Mouse (Mus musculus) brain, embryonic 18.5 days (tissue): Measurements from ENCODE around the gene Zbtb32.

Experiments
- DNase-seq: peaks from one replicate; pipeline ENCODE4 v3.0.0-alpha.2; 2012; ENCODE audit warnings: low read depth, low spot score

Zbtb32 gene

GRCm38 (mm10) chr7:30598786-30599185 lies at the start of gene Zbtb32:
Zbtb32 (minus strand) TSS chr7:30598909.
- no peak for DNase-seq

GRCm38 (mm10) chr7:30639083-30639482 lies 40.4 kb upstream of the Zbtb32 start:
- no peak for DNase-seq

GRCm38 (mm10) chr7:30636395-30636794 lies 37.7 kb upstream of the Zbtb32 start:
- no peak for DNase-seq

GRCm38 (mm10) chr7:30635752-30636151 lies 37.0 kb upstream of the Zbtb32 start, which contains the start of gene Etv2:
Etv2 (minus strand) TSS chr7:30635852.
- DNase-seq, result no peak

GRCm38 (mm10) chr7:30634621-30635020 lies 35.9 kb upstream of the Zbtb32 start:
- no peak for DNase-seq

GRCm38 (mm10) chr7:30633762-30634412 lies 35.2 kb upstream of the Zbtb32 start:
- no peak for DNase-seq

GRCm38 (mm10) chr7:30629013-30629412 lies 30.3 kb upstream of the Zbtb32 start:
- DNase-seq, result no peak

GRCm38 (mm10) chr7:30626647-30627046 lies 27.9 kb upstream of the Zbtb32 start:
- no peak for DNase-seq

GRCm38 (mm10) chr7:30625530-30626384 lies 27.0 kb upstream of the Zbtb32 start, which contains the start of gene Cox6b1:
Cox6b1 (minus strand) TSS chr7:30626151.
- DNase-seq, result peak; percentile 83

GRCm38 (mm10) chr7:30619202-30619601 lies 20.5 kb upstream of the Zbtb32 start:
- DNase-seq, result no peak

- DNase-seq, result no peak
Measured at GRCm38 (mm10) chr7:30618658-30619057, 19.9 kb upstream of the Zbtb32 start.

GRCm38 (mm10) chr7:30615049-30615760 lies 16.5 kb upstream of the Zbtb32 start:
- DNase-seq, result no peak

GRCm38 (mm10) chr7:30614454-30614853 lies 15.7 kb upstream of the Zbtb32 start:
- no peak for DNase-seq

GRCm38 (mm10) chr7:30613529-30614112 lies 14.9 kb upstream of the Zbtb32 start:
- no peak for DNase-seq

- no peak for DNase-seq
Measured at GRCm38 (mm10) chr7:30612654-30613402, 14.1 kb upstream of the Zbtb32 start, which contains the start of gene Upk1a. Upk1a (minus strand) TSS chr7:30612847.

GRCm38 (mm10) chr7:30610043-30610442 lies 11.3 kb upstream of the Zbtb32 start:
- DNase-seq, result no peak

- DNase-seq, result no peak
Measured at GRCm38 (mm10) chr7:30608476-30608875, 9.8 kb upstream of the Zbtb32 start.

- no peak for DNase-seq
Measured at GRCm38 (mm10) chr7:30607706-30608309, 9.1 kb upstream of the Zbtb32 start.

GRCm38 (mm10) chr7:30604944-30605343 lies 6.2 kb upstream of the Zbtb32 start:
- no peak for DNase-seq

GRCm38 (mm10) chr7:30604424-30604823 lies 5.7 kb upstream of the Zbtb32 start:
- no peak for DNase-seq

- no peak for DNase-seq
Measured at GRCm38 (mm10) chr7:30602583-30602982, 3.9 kb upstream of the Zbtb32 start.
